Mouse (Mus musculus) heart, embryonic 16.5 days (tissue): ENCODE measurements around the gene Gcnt1. TPM values are rescaled to one million over a fixed set of nuclear protein-coding genes. Genes with fewer than 3 reads are reported as not detected.

Experiments used
- ATAC-seq: fragments of 200-750 bp; cut with Nextera tagmentation; replicated peaks from 2 replicates; pipeline ENCODE4 v1.8.0; 2017; ENCODE audit warnings: moderate number of reproducible peaks; ENCODE audit not compliant: insufficient read depth, low FRiP score; ENCODE audit errors: extremely low read depth
- H3K27ac ChIP-seq: fragments of 300-500 bp; sonication (generic); 2 replicates; pipeline ENCODE4 v1.5.1; 2014; ENCODE audit warnings: mild to moderate bottlenecking, low read length, control low read depth, moderate library complexity
- H3K27me3 ChIP-seq: fragments of 300-500 bp; sonication (generic); 2 replicates; pipeline ENCODE4 v1.6.1; 2014; ENCODE audit warnings: low read length, mixed read lengths; ENCODE audit not compliant: control insufficient read depth, insufficient read depth
- H3K36me3 ChIP-seq: fragments of 300-500 bp; sonication (generic); 2 replicates; pipeline ENCODE4 v1.6.1; 2014; ENCODE audit not compliant: control insufficient read depth, insufficient read depth
- H3K4me1 ChIP-seq: fragments of 300-500 bp; sonication (generic); 2 replicates; pipeline ENCODE4 v1.6.1; 2014; ENCODE audit warnings: low read length, mixed read lengths; ENCODE audit not compliant: control insufficient read depth, insufficient read depth
- H3K4me2 ChIP-seq: fragments of 300-500 bp; sonication (generic); 2 replicates; pipeline ENCODE4 v1.6.1; 2014; ENCODE audit warnings: low read depth, mild to moderate bottlenecking, control low read depth, low read length
- H3K4me3 ChIP-seq: fragments of 300-500 bp; sonication (generic); 2 replicates; pipeline ENCODE4 v1.5.1; 2014; ENCODE audit warnings: mild to moderate bottlenecking, control low read depth, low read length
- H3K9ac ChIP-seq: fragments of 300-500 bp; sonication (generic); 2 replicates; pipeline ENCODE4 v1.6.1; 2014; ENCODE audit warnings: low read length, control low read depth
- H3K9me3 ChIP-seq: fragments of 300-500 bp; sonication (generic); replicated peaks from 2 replicates; pipeline ENCODE4 v1.6.1; 2016; ENCODE audit warnings: low read length; ENCODE audit not compliant: control insufficient read depth
- WGBS: fragments of 180-500 bp; shearing (Covaris S2); extraction: QIAGEN DNeasy Blood & Tissue Kit; methylation state at CpG from one replicate; pipeline ENCODE4 v1.1.7; 2014; 5-methylcytosine and 5-hydroxymethylcytosine counted together
- polyA plus RNA-seq: library from polyadenylated mRNA; unstranded; fragments of >200 nt; fragmentation: Nextera tagmentation; extraction: Ambion mirVana; gene quantifications from 2 replicates; pipeline ENCODE4 v1.2.1, GENCODE M21; 2015

Gcnt1 gene
- polyA plus RNA-seq, 1 experiment from 2014 or later: 6.2 TPM

DNA sequence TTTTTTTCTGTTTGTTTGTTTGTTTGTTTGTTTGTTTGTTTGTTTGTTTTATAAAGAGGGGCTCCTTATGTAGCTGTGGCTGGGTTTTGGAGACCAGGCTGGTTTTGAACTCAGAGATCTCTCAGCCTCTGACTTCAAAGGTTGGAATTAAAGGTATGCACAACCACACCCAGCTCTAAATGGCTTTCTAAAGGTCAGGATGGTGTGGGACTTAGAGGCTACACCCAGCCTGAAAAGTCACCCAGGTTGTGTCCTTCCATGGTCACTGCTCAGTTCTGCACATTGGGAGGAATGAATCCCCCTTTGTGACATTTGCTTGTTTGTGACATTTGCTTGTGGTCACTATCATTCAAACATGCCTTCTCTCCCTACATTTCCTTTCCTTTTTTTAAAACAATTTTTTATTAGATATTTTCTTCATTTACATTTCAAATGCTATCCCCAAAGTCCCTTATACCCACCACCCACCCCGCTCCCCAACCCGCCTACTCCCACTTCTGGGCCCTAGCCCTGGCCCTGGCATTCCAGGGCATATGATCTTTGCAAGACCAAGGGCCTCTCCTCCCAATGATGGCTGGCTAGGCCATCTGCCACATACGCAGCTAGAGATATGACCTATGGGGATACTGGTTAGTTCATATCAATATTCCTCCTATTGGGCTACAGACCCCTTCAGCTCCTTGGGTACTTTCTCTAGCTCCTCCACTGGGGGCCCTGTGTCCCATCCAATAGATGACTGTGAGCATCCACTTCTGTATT lies 25.7 kb downstream of the Gcnt1 start:
- no peaks in the 10 kb centered on the region for H3K9me3 ChIP-seq
- no peak overlapping the region for H3K4me2 ChIP-seq
- H3K4me3 ChIP-seq: no peak overlapping the region
- H3K9ac ChIP-seq: no peak overlapping the region
- ATAC-seq: no peak
- H3K27ac ChIP-seq: no peak overlapping the region
- 95% methylated on average over 3 of the region's 3 CpGs for WGBS
- no peaks in the 10 kb centered on the region for H3K27me3 ChIP-seq
- H3K4me1 ChIP-seq: peaks cover 2% of the 10 kb centered on the region; the same call in 1 of the 2 replicates
- no peaks in the 10 kb centered on the region for H3K36me3 ChIP-seq

- no peaks in the 10 kb centered on the region for H3K27me3 ChIP-seq
- no peak for ATAC-seq
- peaks cover under 1% of the 10 kb centered on the region; the same call in 1 of the 2 replicates for H3K4me1 ChIP-seq
- no peak overlapping the region for H3K9ac ChIP-seq
- no peaks in the 10 kb centered on the region for H3K9me3 ChIP-seq
- H3K4me2 ChIP-seq: no peak overlapping the region
- H3K36me3 ChIP-seq: no peaks in the 10 kb centered on the region
- H3K27ac ChIP-seq: no peak overlapping the region
- 82% methylated on average over 7 of the region's 7 CpGs for WGBS
- no peak overlapping the region for H3K4me3 ChIP-seq
Measured at GRCm38 (mm10) chr19:17344881-17345280, 27.8 kb downstream of the Gcnt1 start.

DNA sequence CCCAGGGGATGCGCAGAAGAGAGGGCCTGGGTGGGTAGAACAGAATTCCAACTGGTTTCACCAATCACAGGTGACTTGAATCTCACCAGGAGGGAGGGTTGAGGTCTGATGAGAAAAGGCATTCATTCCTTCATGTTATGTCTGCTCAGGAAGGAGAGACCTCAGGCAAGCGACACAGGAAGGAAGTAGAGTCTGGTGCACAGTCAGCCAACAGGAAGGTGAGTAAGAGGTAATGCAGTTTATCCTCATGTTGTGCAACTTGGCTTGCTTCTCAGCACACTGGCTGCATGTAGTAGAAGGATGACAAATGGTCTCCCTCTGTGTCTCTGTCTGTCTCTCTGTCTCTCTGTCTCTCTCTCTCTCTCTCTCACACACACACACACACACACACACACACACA lies 33.1 kb downstream of the Gcnt1 start:
- no peaks in the 10 kb centered on the region for H3K27me3 ChIP-seq
- H3K27ac ChIP-seq: no peak overlapping the region
- no peaks in the 10 kb centered on the region for H3K36me3 ChIP-seq
- H3K9me3 ChIP-seq: no peaks in the 10 kb centered on the region
- peaks cover 22% of the 10 kb centered on the region for H3K4me1 ChIP-seq
- no peak overlapping the region for H3K4me3 ChIP-seq
- H3K9ac ChIP-seq: no peak overlapping the region
- 62% methylated on average over 2 of the region's 2 CpGs for WGBS
- no peak overlapping the region for H3K4me2 ChIP-seq
- ATAC-seq: 0 out of 2 replicates have a peak, but pooled peaks have one; percentile 55

DNA sequence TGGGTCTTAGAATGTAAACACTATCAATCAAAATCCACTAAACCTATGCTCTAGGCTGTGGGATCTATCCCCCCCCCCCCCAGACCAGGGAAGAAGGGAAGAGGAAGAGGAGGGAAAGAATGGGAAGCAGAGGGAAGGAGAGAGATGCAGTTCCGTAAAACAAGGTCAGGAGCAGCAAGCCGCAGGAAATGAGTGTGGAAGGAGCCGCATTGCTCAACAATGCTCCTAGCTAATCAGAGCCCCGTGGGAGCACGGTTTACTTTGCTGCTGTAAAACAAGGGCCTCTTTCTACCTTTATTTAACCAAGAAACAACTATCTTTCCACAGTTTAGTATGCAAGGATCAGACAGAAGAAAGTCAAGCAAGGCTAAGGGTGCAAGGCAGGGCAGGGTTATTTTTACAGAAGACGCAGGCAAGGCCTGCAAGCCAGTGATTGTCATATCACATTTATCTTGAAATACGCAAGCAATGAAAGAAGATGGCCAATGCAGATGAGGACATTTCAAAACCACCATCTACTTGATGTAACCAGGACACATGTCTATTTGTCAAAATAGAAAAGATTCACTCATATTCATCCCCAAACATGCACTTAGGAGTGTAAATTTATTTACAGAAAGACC lies 35.5 kb downstream of the Gcnt1 start:
- H3K27me3 ChIP-seq: no peaks in the 10 kb centered on the region
- peaks cover 37% of the 10 kb centered on the region for H3K4me1 ChIP-seq
- ATAC-seq: no peak
- H3K27ac ChIP-seq: no peak overlapping the region
- WGBS: 57% methylated on average over 7 of the region's 7 CpGs
- no peak overlapping the region for H3K9ac ChIP-seq
- H3K9me3 ChIP-seq: no peaks in the 10 kb centered on the region
- no peaks in the 10 kb centered on the region for H3K36me3 ChIP-seq
- H3K4me2 ChIP-seq: no peak overlapping the region
- H3K4me3 ChIP-seq: no peak overlapping the region

DNA sequence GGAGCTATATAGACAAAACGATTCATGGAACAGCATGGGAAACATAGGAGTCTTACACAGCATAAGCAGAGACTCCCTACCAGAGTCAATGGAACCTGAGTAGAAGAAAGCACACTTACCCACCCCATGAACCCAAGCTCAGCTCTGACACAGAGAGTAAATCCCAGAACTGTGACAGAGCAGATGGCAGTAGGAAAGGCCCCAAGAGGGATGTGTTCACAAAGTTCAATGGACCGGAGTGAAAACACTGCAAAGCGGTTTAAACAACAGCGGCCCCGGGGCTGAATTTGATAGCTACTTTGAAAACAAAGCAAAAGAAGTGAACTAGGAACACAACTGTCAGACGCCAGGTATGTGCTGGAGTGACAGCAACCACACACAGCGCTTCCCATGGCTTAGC lies 36.0 kb downstream of the Gcnt1 start:
- no peak overlapping the region for H3K4me2 ChIP-seq
- H3K4me1 ChIP-seq: peaks cover 37% of the 10 kb centered on the region
- H3K9ac ChIP-seq: no peak overlapping the region
- H3K27me3 ChIP-seq: no peaks in the 10 kb centered on the region
- no peak overlapping the region for H3K27ac ChIP-seq
- no peak overlapping the region for H3K4me3 ChIP-seq
- H3K9me3 ChIP-seq: no peaks in the 10 kb centered on the region
- no peaks in the 10 kb centered on the region for H3K36me3 ChIP-seq
- no peak for ATAC-seq
- WGBS: 73% methylated on average over 7 of the region's 7 CpGs

DNA sequence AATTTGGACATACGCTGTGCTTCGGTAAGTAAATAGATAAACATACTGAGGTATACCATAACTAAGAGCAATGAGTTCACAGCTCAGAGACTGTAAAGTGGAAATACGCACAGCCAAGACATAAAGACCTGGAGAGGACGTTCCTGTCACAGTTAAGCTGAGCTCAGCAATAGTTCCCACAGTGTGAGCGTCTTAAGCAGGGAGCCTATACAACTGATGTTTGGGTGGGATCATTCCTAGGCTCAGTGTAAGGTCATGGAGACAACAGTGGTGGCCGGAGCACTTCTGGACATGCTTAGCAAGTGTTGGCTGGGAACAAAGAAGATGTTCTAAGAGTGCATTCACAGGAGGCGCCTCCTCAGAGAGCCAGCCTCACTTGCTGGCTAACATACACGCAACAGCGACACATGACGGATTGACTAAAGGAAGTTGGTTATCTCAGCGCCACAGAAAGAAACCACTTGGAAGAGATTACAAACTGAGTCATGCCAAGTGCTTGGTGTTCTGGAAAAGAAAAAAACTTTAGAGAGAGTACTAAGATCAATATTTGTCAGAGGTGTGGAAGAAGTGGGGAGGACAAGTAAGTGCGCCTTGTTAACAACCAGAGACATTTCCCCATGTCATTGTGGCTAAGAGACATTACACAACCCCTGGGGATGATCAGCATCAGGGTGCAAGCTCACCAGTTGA lies 37.9 kb downstream of the Gcnt1 start:
- Histone ChIP-seq H3K4me1 (peaks cover 37% of the 10 kb centered on the region), H3K4me3 (peak overlapping the region; percentile 6; the same call in 1 of the 2 replicates), H3K27ac (peak overlapping the region; percentile 31; the same call in 1 of the 2 replicates), H3K4me2 (peak overlapping the region; percentile 45), H3K27me3 (no peaks in the 10 kb centered on the region), H3K9me3 (no peaks in the 10 kb centered on the region), H3K36me3 (peaks cover 4% of the 10 kb centered on the region; the same call in 1 of the 2 replicates), H3K9ac (no peak overlapping the region)
- 54% methylated on average over 12 of the region's 12 CpGs for WGBS
- no peak for ATAC-seq

GRCm38 (mm10) chr19:17333043-17333442 lies 39.6 kb downstream of the Gcnt1 start:
- no peaks in the 10 kb centered on the region for H3K9me3 ChIP-seq
- no peak overlapping the region for H3K9ac ChIP-seq
- H3K4me1 ChIP-seq: peaks cover 37% of the 10 kb centered on the region
- ATAC-seq: peak; percentile 94
- peaks cover 6% of the 10 kb centered on the region; the same call in 1 of the 2 replicates for H3K36me3 ChIP-seq
- H3K27ac ChIP-seq: peak overlapping the region; percentile 85
- H3K4me2 ChIP-seq: peak overlapping the region; percentile 42
- no peaks in the 10 kb centered on the region for H3K27me3 ChIP-seq
- no peak overlapping the region for H3K4me3 ChIP-seq
- 18% methylated on average over 7 of the region's 7 CpGs for WGBS

DNA sequence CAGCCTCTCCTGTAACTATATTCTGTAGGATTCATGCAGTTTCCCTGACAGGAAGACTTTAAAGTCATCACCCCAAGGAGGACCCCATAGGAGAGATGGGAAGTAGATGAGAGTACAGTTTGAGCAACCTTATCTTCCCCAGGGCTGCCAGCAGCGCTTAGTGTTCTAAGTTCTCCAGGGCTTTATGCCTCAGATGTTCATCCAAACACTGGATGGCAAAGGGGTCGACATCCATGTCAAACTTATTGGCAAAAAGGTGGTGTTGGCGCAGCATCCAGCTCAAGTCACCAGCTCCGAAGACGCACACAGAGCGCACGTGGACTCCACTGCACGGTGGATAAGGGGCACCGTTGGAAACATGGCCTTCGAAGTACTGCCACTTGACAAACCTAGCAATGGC lies 43.7 kb downstream of the Gcnt1 start:
- Histone ChIP-seq H3K4me3 (no peak overlapping the region), H3K9ac (no peak overlapping the region), H3K36me3 (peaks cover 6% of the 10 kb centered on the region; the same call in 1 of the 2 replicates), H3K27me3 (no peaks in the 10 kb centered on the region), H3K27ac (no peak overlapping the region), H3K4me1 (peaks cover 18% of the 10 kb centered on the region), H3K4me2 (no peak overlapping the region), H3K9me3 (no peaks in the 10 kb centered on the region)
- no peak for ATAC-seq
- 90% methylated on average over 10 of the region's 10 CpGs for WGBS
